ENCODE assay signal across 8 mouse cellular contexts in the genomic region with DNA sequence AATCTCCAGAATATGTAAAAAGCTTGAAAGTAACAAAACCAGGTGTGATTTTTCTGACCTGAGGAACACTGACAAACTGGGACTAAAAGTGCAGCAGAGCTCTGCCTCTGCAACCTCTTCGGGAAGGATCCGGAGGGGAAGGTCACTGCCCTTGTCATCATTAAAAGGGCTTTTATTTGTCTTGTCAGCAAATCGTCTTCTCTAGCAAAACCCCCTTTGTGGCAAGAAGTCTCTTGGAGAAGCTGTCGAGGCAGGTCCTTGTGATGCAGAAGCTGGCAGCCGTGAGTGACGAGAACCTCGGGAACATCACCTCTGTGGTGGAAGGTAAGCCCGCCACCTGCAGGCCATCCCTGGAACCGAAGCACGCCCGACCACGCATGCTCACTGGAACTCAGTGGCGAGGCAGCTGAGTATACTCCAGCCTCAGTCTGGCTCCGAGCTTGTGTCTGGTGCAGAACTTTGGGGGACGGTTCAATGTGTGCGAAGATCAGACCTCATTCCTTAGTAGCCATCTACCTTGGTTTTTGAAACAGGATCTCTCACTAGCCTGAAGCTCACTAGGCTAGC. TPM values are rescaled to one million over a fixed set of nuclear protein-coding genes. Genes with fewer than 3 reads are reported as not detected.
DNase-seq lines count a peak whose midpoint lies in the region; ATAC-seq and TF ChIP-seq lines count a peak whose summit lies in the region.

No protein-coding gene starts in this region.

- H3K4me1 ChIP-seq in MEL (ENCODE audit: control insufficient read depth in 1 of 2, insufficient read depth in 2 of 2, low read length in 2 of 2) = no peaks in the 10 kb centered on the region
- H3K4me1 ChIP-seq in cerebellum, adult 2 months (ENCODE audit: control insufficient read depth, insufficient read depth, low read length) = no peaks in the 10 kb centered on the region
- H3K4me1 ChIP-seq in lung, embryonic 15.5 days = peaks cover 16% of the 10 kb centered on the region

- no peak for TF ChIP-seq EP300 in MEL (IDR thresholded peaks at IDR 0.05; ENCODE audit: low read depth in 1 of 2, low read length in 2 of 2)

- TF ChIP-seq RAD21 in MEL (IDR thresholded peaks at IDR 0.05; ENCODE audit: low read depth, low read length) = peak; percentile 57

- TF ChIP-seq CTCF in MEL (IDR thresholded peaks at IDR 0.05 in 2 of 3, conservative IDR thresholded peaks at IDR 0.05 in 1 of 3; ENCODE audit: control insufficient read depth in 1 of 3, insufficient read depth in 1 of 3, low read depth in 2 of 3, low read length in 3 of 3, poor library complexity in 1 of 3, severe bottlenecking in 1 of 3) = peak; percentile 46 to 80 (median 66)
- TF ChIP-seq CTCF in cerebellum, adult 2 months (IDR thresholded peaks at IDR 0.05; ENCODE audit: borderline replicate concordance, insufficient read depth, low read depth, low read length) = peak; percentile 91

- no peak overlapping the region for H3K27ac ChIP-seq in MEL (ENCODE audit: control insufficient read depth, low read depth, low read length)
- H3K27ac ChIP-seq in cerebellum, adult 2 months (ENCODE audit: insufficient read depth, low read length) = no peak overlapping the region
- H3K27ac ChIP-seq in lung, embryonic 15.5 days = no peak overlapping the region

- peak; percentile 53 for DNase-seq in MEL (ENCODE audit: low read depth, low spot score)
- DNase-seq in cerebellum, adult 2 months = peak; percentile 83 to 89
- DNase-seq in forelimb bud, embryonic 11.5 days (ENCODE audit: low read depth, low spot score) = peak; percentile 83
- DNase-seq in heart, postnatal 4 days = peak; percentile 94
- peak; percentile 85 for DNase-seq in layer of hippocampus, adult 9-10 months (ENCODE audit: low spot score)
- peak; percentile 50 for DNase-seq in retina, adult 2 months (ENCODE audit: low read depth, low spot score)
- DNase-seq in thymus, postnatal 25 days = peak; percentile 85

- H3K4me2 ChIP-seq in lung, embryonic 15.5 days = peak overlapping the region; percentile 44

- H3K79me2 ChIP-seq in MEL (ENCODE audit: control insufficient read depth, insufficient read depth, low read length, poor library complexity) = no peaks in the 10 kb centered on the region

- H3K9me3 ChIP-seq in MEL (replicated peaks; ENCODE audit: insufficient read depth, low read length) = no peaks in the 10 kb centered on the region
- no peaks in the 10 kb centered on the region for H3K9me3 ChIP-seq in lung, embryonic 15.5 days

- TF ChIP-seq POLR2A in MEL (IDR thresholded peaks at IDR 0.05; ENCODE audit: control insufficient read depth in 1 of 2, insufficient read depth in 1 of 2, low read depth in 1 of 2, low read length in 2 of 2, poor library complexity in 1 of 2) = no peak
- no peak for TF ChIP-seq POLR2A in cerebellum, adult 2 months (IDR thresholded peaks at IDR 0.05; ENCODE audit: borderline replicate concordance, insufficient read depth, low read length)

- no peak overlapping the region for H3K9ac ChIP-seq in MEL (ENCODE audit: control insufficient read depth, low read depth, low read length, poor library complexity, severe bottlenecking)
- H3K9ac ChIP-seq in lung, embryonic 15.5 days = no peak overlapping the region

- no peaks in the 10 kb centered on the region for H3K27me3 ChIP-seq in MEL (ENCODE audit: control insufficient read depth in 1 of 2, insufficient read depth in 2 of 2, low read length in 2 of 2)
- H3K27me3 ChIP-seq in cerebellum, adult 2 months (ENCODE audit: control insufficient read depth, insufficient read depth, low read length) = no peaks in the 10 kb centered on the region
- H3K27me3 ChIP-seq in lung, embryonic 15.5 days = no peaks in the 10 kb centered on the region

- peaks cover 0 to 8% of the 10 kb centered on the region in 2 experiments; a peak in 2 of 4 replicates for H3K36me3 ChIP-seq in MEL (ENCODE audit: control insufficient read depth in 1 of 2, insufficient read depth in 2 of 2, low read length in 2 of 2)
- no peaks in the 10 kb centered on the region for H3K36me3 ChIP-seq in lung, embryonic 15.5 days

- ATAC-seq in lung, embryonic 15.5 days (ENCODE audit: borderline replicate concordance, extremely low read depth, low FRiP score, low TSS enrichment) = peak; percentile 51; the same call in 1 of the 2 replicates

- WGBS in cerebellum, adult 2 months = 5% methylated on average over 16 of the region's 16 CpGs
- WGBS in lung, embryonic 15.5 days = 9% methylated on average over 16 of the region's 16 CpGs

- H3K4me3 ChIP-seq in MEL (ENCODE audit: control insufficient read depth in 1 of 2, insufficient read depth in 1 of 2, low read depth in 2 of 2, low read length in 2 of 2) = no peak overlapping the region
- peak overlapping the region; percentile 41 for H3K4me3 ChIP-seq in cerebellum, adult 2 months (replicated peaks; ENCODE audit: insufficient read depth, low read depth, low read length)
- H3K4me3 ChIP-seq in lung, embryonic 15.5 days = no peak overlapping the region

TF ChIP-seq in MEL, 35 proteins besides CTCF, POLR2A, EP300 and RAD21:
- TF ChIP-seq ZC3H11A (IDR thresholded peaks at IDR 0.05; ENCODE audit: low read depth, low read length) (peak; percentile 26; the same call in 1 of the 2 replicates), NELFE (IDR thresholded peaks at IDR 0.05; ENCODE audit: low read depth, low read length) (no peak), USF2 (IDR thresholded peaks at IDR 0.05; ENCODE audit: borderline replicate concordance in 1 of 2, insufficient read depth in 1 of 2, low read depth in 1 of 2, low read length in 2 of 2) (no peak), SMC3 (IDR thresholded peaks at IDR 0.05; ENCODE audit: low read depth, low read length) (peak; percentile 63)

RNA-seq across cellular contexts. Expression of gene Armh2, which starts 27.5 kb away (rescaled TPM):
- not detected in 2 replicates for total RNA-seq in MEL (2012; rRNA removed)
- under 1 TPM in 1 of 2 experiments, not detected in 1; 0.19 TPM for polyA plus RNA-seq in MEL (2012; ENCODE audit: insufficient read depth in 1 of 2, insufficient read length in 2 of 2, low read depth in 1 of 2, low replicate concordance in 2 of 2, missing spikeins in 1 of 2)
- not detected in 2 replicates for polyA plus RNA-seq in cerebellum, adult 2 months (2012; rRNA removed)
- not detected for total RNA-seq in heart, postnatal 4 days (2021)
- not detected in 2 replicates for polyA plus RNA-seq in lung, embryonic 15.5 days (2015; fragmentation: Nextera tagmentation; extraction: Ambion mirVana)

RNA-seq across cellular contexts. Expression of gene Gmnn, which starts 48.2 kb away (rescaled TPM):
- total RNA-seq in MEL (2012; rRNA removed) = 119 and 127 TPM in 2 replicates
- polyA plus RNA-seq in MEL (2012; ENCODE audit: insufficient read depth in 1 of 2, insufficient read length in 2 of 2, low read depth in 1 of 2, low replicate concordance in 2 of 2, missing spikeins in 1 of 2) = 100 to 1,000 TPM; 129 to 155 TPM
- 7.9 and 8.3 TPM in 2 replicates for polyA plus RNA-seq in cerebellum, adult 2 months (2012; rRNA removed)
- total RNA-seq in heart, postnatal 4 days (2021) = 10 to 100 TPM; 69.9 to 75.8 TPM
- 114 and 123 TPM in 2 replicates for polyA plus RNA-seq in lung, embryonic 15.5 days (2015; fragmentation: Nextera tagmentation; extraction: Ambion mirVana)

Comparison
In these comparisons a context has a peak if more than half of its experiments do, and no peak if none do; other contexts are left out.
1. RNA of gene Gmnn, which starts 48.2 kb away (polyA plus RNA-seq): 129 to 155 TPM in MEL and 114 to 123 TPM in lung, embryonic 15.5 days; 7.9 to 8.3 TPM in cerebellum, adult 2 months; every median in the first group is over 10 times any median in the second.
2. Peak in every context shown above with its lines, with median percentiles within 50 percentile points of each other: DNase-seq.